Mouse (Mus musculus) hindbrain, embryonic 11.5 days (tissue): ENCODE data around the gene Gmpr. TPM values are rescaled to one million over a fixed set of nuclear protein-coding genes. Genes with fewer than 3 reads are reported as not detected.

Experiments used
- ATAC-seq: fragments of 200-750 bp; cut with Nextera tagmentation; 2 replicates; pipeline ENCODE4 v1.8.0; 2017; ENCODE audit warnings: mild to moderate bottlenecking, moderate TSS enrichment, moderate library complexity; ENCODE audit not compliant: low FRiP score
- DNase-seq: peaks from one replicate; pipeline ENCODE4 v3.0.0-alpha.2; 2015; ENCODE audit warnings: low spot score
- H3K27ac ChIP-seq: fragments of 300-500 bp; sonication (generic); 2 replicates; pipeline ENCODE4 v1.5.1; 2014; ENCODE audit warnings: mild to moderate bottlenecking, low read depth, low read length
- H3K27me3 ChIP-seq: fragments of 300-500 bp; sonication (generic); 2 replicates; pipeline ENCODE4 v1.6.1; 2014; ENCODE audit warnings: mild to moderate bottlenecking, low read length, moderate library complexity, mixed read lengths; ENCODE audit not compliant: control insufficient read depth, insufficient read depth
- H3K36me3 ChIP-seq: fragments of 300-500 bp; sonication (generic); 2 replicates; pipeline ENCODE4 v1.6.1; 2014; ENCODE audit warnings: mild to moderate bottlenecking, low read length, moderate library complexity, mixed read lengths; ENCODE audit not compliant: control insufficient read depth, insufficient read depth
- H3K4me1 ChIP-seq: fragments of 300-500 bp; sonication (generic); replicated peaks from 2 replicates; pipeline ENCODE4 v1.6.1; 2014; ENCODE audit warnings: low read length, mixed read lengths; ENCODE audit not compliant: control insufficient read depth, insufficient read depth
- H3K4me2 ChIP-seq: fragments of 300-500 bp; sonication (generic); replicated peaks from 2 replicates; pipeline ENCODE4 v1.6.1; 2014; ENCODE audit warnings: mild to moderate bottlenecking, low read depth, low read length
- H3K4me3 ChIP-seq: fragments of 300-500 bp; sonication (generic); 2 replicates; pipeline ENCODE4 v1.5.1; 2014; ENCODE audit warnings: low read depth, low read length
- H3K9ac ChIP-seq: fragments of 300-500 bp; sonication (generic); 2 replicates; pipeline ENCODE4 v1.6.1; 2014; ENCODE audit warnings: low read depth, low read length
- H3K9me3 ChIP-seq: fragments of 300-500 bp; sonication (generic); 2 replicates; pipeline ENCODE4 v1.6.1; 2016; ENCODE audit warnings: low read length; ENCODE audit not compliant: control insufficient read depth
- WGBS: fragments of 180-500 bp; shearing (Covaris S2); extraction: QIAGEN DNeasy Blood & Tissue Kit; methylation state at CpG from one replicate; pipeline ENCODE4 v1.1.7; 2014; 5-methylcytosine and 5-hydroxymethylcytosine counted together
- polyA plus RNA-seq: library from polyadenylated mRNA; unstranded; fragments of >200 nt; fragmentation: Nextera tagmentation; extraction: Ambion mirVana; gene quantifications from 2 replicates; pipeline ENCODE4 v1.2.1, GENCODE M21; 2014

Gene Gmpr
- polyA plus RNA-seq, 1 experiment from 2014 or later = 26.8 TPM

DNA sequence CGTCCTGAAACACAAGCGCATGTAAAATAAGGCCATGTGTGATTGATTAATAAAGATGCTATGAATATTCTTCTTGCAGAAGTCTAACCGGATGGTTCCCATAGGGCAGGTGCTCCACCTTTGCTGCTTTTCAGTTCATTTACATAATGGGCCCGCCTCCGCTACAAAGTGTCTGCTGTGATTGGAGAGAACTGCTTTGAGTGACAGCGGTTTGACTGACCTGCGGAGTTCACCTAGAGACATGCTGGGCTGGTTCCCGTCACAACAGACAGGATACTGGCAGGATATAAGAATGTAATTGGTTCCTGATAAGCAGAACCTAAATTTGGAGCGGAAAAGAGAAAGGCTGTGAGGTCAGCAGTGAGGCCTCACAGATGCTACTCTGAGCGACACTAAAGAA, 13.4 kb upstream of the Gmpr start:
- ATAC-seq = no peak
- H3K4me3 ChIP-seq = no peak overlapping the region
- WGBS = 42% methylated on average over 10 of the region's 10 CpGs

DNA sequence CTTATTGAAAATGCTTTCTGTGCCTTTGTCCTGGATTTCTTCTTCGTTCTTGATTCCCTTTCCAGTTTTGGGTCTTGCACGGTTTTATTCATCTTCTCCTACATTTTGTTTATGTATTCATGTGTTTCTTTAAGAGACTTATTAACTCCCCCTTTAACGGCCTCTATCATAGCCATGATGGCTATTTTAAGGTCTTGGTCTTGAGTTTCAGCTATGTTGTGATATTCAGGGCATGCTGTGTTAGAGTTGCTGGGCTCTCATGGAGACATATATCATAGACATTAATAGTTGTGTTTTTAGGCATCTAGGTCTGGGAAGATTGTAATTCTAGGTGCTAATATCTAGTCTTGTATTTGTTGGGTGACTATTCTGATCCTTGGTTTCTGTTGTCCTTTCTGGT, 8.6 kb upstream of the Gmpr start:
- WGBS = 83% methylated on average over 3 of the region's 3 CpGs
- DNase-seq (no peak), ATAC-seq (no peak)
- H3K27ac ChIP-seq = no peak overlapping the region
- no peaks in the 10 kb centered on the region for H3K36me3 ChIP-seq
- H3K9ac ChIP-seq = no peak overlapping the region
- no peaks in the 10 kb centered on the region for H3K27me3 ChIP-seq
- no peak overlapping the region for H3K4me2 ChIP-seq
- H3K4me1 ChIP-seq = no peaks in the 10 kb centered on the region
- H3K4me3 ChIP-seq = no peak overlapping the region
- H3K9me3 ChIP-seq = no peaks in the 10 kb centered on the region

More for the DNA sequence above, 13.4 kb upstream of the Gmpr start:
- Histone ChIP-seq H3K27ac (no peak overlapping the region), H3K9ac (no peak overlapping the region), H3K27me3 (no peaks in the 10 kb centered on the region), H3K4me1 (no peaks in the 10 kb centered on the region), H3K36me3 (no peaks in the 10 kb centered on the region), H3K9me3 (no peaks in the 10 kb centered on the region), H3K4me2 (no peak overlapping the region)
- DNase-seq = no peak

- no peak overlapping the region for H3K27ac ChIP-seq
- ATAC-seq = no peak
- 86% methylated on average over 3 of the region's 3 CpGs for WGBS
Observed at GRCm38 (mm10) chr13:45499391-45499790, 7.9 kb upstream of the Gmpr start.

GRCm38 (mm10) chr13:45499906-45500305, 7.3 kb upstream of the Gmpr start:
- DNase-seq = no peak
- no peak for ATAC-seq
- H3K4me1 ChIP-seq = no peaks in the 10 kb centered on the region
- H3K36me3 ChIP-seq = no peaks in the 10 kb centered on the region
- H3K4me3 ChIP-seq = no peak overlapping the region
- no peaks in the 10 kb centered on the region for H3K27me3 ChIP-seq
- H3K9ac ChIP-seq = no peak overlapping the region
- 85% methylated on average over 3 of the region's 3 CpGs for WGBS
- no peaks in the 10 kb centered on the region for H3K9me3 ChIP-seq
- no peak overlapping the region for H3K27ac ChIP-seq
- no peak overlapping the region for H3K4me2 ChIP-seq

More at GRCm38 (mm10) chr13:45499391-45499790, 7.9 kb upstream of the Gmpr start:
- Histone ChIP-seq H3K9ac (no peak overlapping the region), H3K9me3 (no peaks in the 10 kb centered on the region), H3K4me3 (no peak overlapping the region), H3K4me2 (no peak overlapping the region), H3K36me3 (no peaks in the 10 kb centered on the region), H3K27me3 (no peaks in the 10 kb centered on the region), H3K4me1 (no peaks in the 10 kb centered on the region)
- DNase-seq = no peak

GRCm38 (mm10) chr13:45502791-45503190, 4.5 kb upstream of the Gmpr start:
- H3K4me1 ChIP-seq = 0 out of 2 replicates have a peak, but pooled peaks cover 2% of the 10 kb centered on the region
- H3K4me2 ChIP-seq = no peak overlapping the region
- H3K36me3 ChIP-seq = no peaks in the 10 kb centered on the region
- no peak overlapping the region for H3K27ac ChIP-seq
- H3K9me3 ChIP-seq = no peaks in the 10 kb centered on the region
- no peak overlapping the region for H3K4me3 ChIP-seq
- DNase-seq (no peak), ATAC-seq (no peak)
- 91% methylated on average over 5 of the region's 5 CpGs for WGBS
- H3K9ac ChIP-seq = no peak overlapping the region
- no peaks in the 10 kb centered on the region for H3K27me3 ChIP-seq

DNA sequence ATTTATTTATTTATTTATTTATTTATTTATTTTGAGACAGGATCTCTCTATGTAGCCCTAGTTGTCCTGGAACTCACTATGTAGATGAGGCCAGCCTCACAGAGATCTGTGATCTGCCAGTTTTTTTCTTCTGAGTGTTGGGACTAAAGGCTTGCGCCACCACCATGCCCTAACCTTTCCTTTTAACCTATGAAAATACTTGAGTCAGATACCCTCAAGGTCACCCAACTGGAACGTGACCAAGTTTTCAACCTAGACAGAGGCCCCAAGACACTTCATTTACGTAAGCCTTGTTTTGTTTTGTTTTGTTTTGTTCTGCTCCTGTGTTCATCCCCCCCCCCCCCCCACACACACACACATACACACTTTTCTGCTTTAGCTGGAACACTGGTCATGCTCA, 1.7 kb upstream of the Gmpr start:
- ATAC-seq = no peak
- no peak overlapping the region for H3K27ac ChIP-seq
- H3K4me2 ChIP-seq = no peak overlapping the region
- H3K4me1 ChIP-seq = 0 out of 2 replicates have a peak, but pooled peaks cover 4% of the 10 kb centered on the region
- no peak for DNase-seq
- H3K4me3 ChIP-seq = no peak overlapping the region
- WGBS = 93% methylated on average over 3 of the region's 3 CpGs
- H3K27me3 ChIP-seq = peaks cover 4% of the 10 kb centered on the region; the same call in 1 of the 2 replicates
- no peaks in the 10 kb centered on the region for H3K36me3 ChIP-seq
- no peak overlapping the region for H3K9ac ChIP-seq
- no peaks in the 10 kb centered on the region for H3K9me3 ChIP-seq

- ATAC-seq = no peak
- DNase-seq = peak; percentile 41
Observed at GRCm38 (mm10) chr13:45508495-45508894, 1.3 kb downstream of the Gmpr start.

GRCm38 (mm10) chr13:45509366-45509765, 2.1 kb downstream of the Gmpr start:
- H3K4me1 ChIP-seq = 0 out of 2 replicates have a peak, but pooled peaks cover 4% of the 10 kb centered on the region
- WGBS = 63% methylated on average over 6 of the region's 6 CpGs
- DNase-seq = no peak
- H3K4me3 ChIP-seq = no peak overlapping the region
- no peaks in the 10 kb centered on the region for H3K36me3 ChIP-seq
- no peak overlapping the region for H3K9ac ChIP-seq
- H3K27ac ChIP-seq = no peak overlapping the region
- H3K9me3 ChIP-seq = no peaks in the 10 kb centered on the region
- ATAC-seq = no peak
- 0 out of 2 replicates have a peak overlapping the region, but pooled peaks have one; percentile 5 for H3K4me2 ChIP-seq
- peaks cover 4% of the 10 kb centered on the region; the same call in 1 of the 2 replicates for H3K27me3 ChIP-seq

More at GRCm38 (mm10) chr13:45508495-45508894, 1.3 kb downstream of the Gmpr start:
- Histone ChIP-seq H3K4me2 (peak overlapping the region; percentile 66), H3K27me3 (peaks cover 4% of the 10 kb centered on the region; the same call in 1 of the 2 replicates), H3K36me3 (no peaks in the 10 kb centered on the region), H3K9ac (0 out of 2 replicates have a peak overlapping the region, but pooled peaks have one; percentile 23), H3K9me3 (no peaks in the 10 kb centered on the region), H3K4me3 (peak overlapping the region; percentile 37), H3K27ac (no peak overlapping the region), H3K4me1 (0 out of 2 replicates have a peak, but pooled peaks cover 4% of the 10 kb centered on the region)
- 0% methylated on average over 8 of the region's 8 CpGs for WGBS

DNA sequence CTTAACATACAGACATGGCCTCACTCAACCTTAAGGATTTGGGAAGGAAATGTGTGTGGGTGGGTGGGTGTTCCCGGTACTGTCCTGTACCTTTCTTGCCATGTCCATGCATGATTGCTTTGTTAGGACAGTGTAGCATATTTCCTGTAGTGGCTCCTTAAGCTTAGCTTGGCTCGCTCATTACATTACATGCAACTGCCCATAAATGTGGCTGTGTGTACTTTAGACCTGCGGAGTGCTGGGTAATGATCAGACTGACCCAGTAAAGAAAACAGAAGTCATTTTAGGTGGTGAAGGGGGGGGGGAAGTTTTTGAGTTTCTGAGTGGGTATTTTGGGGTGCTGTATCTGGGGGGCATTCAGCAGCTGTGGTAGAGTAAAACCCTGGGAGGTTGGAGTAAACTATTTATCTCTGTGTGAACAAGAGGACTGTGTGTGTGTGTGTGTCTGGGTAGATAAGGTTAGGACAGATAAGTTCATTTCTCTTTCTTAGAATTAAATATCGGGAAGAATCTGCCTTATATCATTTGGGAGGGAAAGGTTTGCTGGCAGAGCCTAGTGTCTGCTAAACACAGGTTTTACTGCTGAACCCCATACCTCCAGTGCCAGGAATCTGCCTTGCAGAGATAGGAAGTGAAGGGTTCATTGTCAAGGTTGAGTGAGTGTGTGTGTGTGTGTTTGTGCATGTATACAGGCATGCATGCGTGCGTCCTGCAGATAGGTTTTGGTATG, 4.6 kb downstream of the Gmpr start:
- 90% methylated on average over 6 of the region's 6 CpGs for WGBS
- peaks cover 4% of the 10 kb centered on the region; the same call in 1 of the 2 replicates for H3K27me3 ChIP-seq
- no peak overlapping the region for H3K27ac ChIP-seq
- H3K4me3 ChIP-seq = no peak overlapping the region
- H3K9me3 ChIP-seq = no peaks in the 10 kb centered on the region
- no peak overlapping the region for H3K9ac ChIP-seq
- DNase-seq (no peak), ATAC-seq (no peak)
- H3K36me3 ChIP-seq = no peaks in the 10 kb centered on the region
- H3K4me1 ChIP-seq = peaks cover 9% of the 10 kb centered on the region; the same call in 1 of the 2 replicates
- H3K4me2 ChIP-seq = no peak overlapping the region
